Mouse (Mus musculus): ENCODE results near the gene Tmem208.
"Not testable (repeated sequence)": the region's sequence is repeated elsewhere in the genome, so short reads cannot be mapped to it uniquely, and the experiment has no call there.

Gene Tmem208

GRCm38 (mm10) chr8:105326141-105326672 lies at the start of gene Tmem208, which contains the start of gene Lrrc29:
Tmem208 (plus strand) TSS chr8:105326354.
Lrrc29 (minus strand) TSS chr8:105326278.
- DNase-seq (ENCODE audit: low spot score) = peak; percentile 91

GRCm38 (mm10) chr8:105278911-105279334 lies 47.2 kb upstream of the Tmem208 start:
- DNase-seq (ENCODE audit: low spot score) = no peak

GRCm38 (mm10) chr8:105280567-105280966 lies 45.6 kb upstream of the Tmem208 start:
- DNase-seq (ENCODE audit: low spot score) = no peak

DNA sequence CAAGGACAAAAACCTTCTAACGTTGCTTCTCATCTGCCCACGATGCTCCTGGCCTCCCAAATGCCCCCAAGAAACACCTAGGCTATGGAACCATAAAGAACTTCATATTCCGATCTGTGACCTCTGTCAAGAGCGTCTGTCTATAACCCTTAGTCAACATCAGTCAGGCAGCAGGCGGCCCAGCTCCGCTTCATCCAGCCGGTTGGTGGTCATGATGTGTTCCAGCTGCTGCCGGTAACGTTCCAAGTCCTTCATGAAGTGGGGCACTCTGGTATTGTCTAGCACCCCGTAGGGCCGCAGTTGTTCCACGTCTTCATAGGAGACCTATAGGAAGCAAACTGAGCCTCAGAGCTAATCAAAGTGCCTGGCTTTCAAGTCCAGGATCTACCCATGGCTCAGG lies 44.3 kb upstream of the Tmem208 start:
- DNase-seq (ENCODE audit: low spot score) = no peak

GRCm38 (mm10) chr8:105282239-105282638 lies 43.9 kb upstream of the Tmem208 start:
- DNase-seq (ENCODE audit: low spot score) = no peak

DNA sequence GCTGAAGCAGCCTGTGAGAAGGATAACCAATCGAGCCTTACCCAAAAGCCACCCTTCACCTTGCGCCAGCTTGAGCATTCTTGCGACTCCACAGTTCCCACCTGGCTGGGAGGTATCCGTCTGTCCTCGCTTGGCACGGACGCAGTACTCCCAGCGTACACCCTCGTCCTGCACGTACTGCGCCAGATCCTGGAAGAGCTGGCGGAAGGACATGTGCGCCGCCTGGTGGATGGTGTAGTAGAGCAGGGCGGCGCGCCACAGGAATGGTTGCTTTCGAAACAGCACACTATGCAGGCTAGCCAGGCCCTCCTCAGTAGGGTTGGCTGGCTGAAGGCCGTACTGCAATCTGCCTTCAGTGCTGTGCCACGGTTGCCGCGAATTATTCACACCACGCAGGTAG lies 43.1 kb upstream of the Tmem208 start:
- no peak for DNase-seq (ENCODE audit: low spot score)

- no peak for DNase-seq (ENCODE audit: low spot score)
Measured at GRCm38 (mm10) chr8:105285514-105285913, 40.6 kb upstream of the Tmem208 start.

GRCm38 (mm10) chr8:105286907-105287306 lies 39.2 kb upstream of the Tmem208 start:
- no peak for DNase-seq (ENCODE audit: low spot score)

DNA sequence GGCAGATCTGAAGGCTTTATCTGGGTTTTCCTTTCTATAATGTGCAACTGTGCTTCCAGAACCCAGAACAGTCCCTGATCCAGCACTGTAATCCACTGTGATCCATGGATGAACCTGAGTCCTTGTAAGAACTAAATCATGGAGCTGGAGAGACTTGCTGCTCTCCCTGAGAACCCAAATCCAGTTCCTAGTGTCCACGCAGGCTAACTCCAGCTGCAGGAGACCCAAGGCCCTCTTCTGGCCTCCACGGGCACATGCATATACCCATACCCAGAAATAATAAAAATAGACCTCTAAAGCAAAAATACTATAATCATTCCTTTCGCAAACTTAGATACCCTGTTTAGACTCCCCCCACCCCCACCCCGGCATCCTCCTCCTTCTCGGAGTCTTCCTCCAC lies 37.9 kb upstream of the Tmem208 start:
- no peak for DNase-seq (ENCODE audit: low spot score)

- DNase-seq (ENCODE audit: low spot score) = peak; percentile 78
Measured at GRCm38 (mm10) chr8:105288958-105289732, 37.0 kb upstream of the Tmem208 start.

DNA sequence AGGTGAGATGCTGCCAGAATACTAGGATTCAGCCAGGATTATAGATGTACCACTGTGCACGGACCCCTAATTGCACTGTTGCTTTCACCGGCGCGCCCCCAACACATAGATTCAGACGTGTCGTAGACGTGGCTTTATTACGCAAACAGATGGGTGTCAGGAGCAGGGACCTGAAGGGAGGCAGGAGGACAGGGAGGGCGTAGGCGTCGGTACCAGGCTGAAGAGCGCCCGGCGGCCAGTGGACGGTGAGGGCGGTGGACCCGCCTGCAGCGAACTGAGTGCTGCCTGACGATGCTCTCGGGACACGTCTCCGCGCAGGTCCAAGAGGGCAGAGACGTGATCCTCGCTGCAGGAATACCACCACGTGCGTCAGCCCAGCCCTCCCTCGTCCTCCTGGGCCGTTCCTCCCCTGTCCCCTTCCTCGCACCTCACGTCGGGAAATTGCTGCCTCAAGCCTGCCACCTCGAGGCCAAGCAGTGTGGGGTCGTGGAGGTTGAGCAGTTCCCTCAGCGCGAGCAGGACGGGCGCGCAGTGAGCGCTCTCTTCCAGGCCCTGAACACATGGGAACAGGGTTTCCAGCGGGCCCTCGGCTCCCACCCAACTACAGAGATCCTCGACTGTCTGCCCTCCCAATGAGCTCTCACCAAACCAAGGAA lies 36.2 kb upstream of the Tmem208 start, which contains the start of gene 4931428F04Rik:
Gene 4931428F04Rik, minus strand, starts transcription at position 60 of the 656 bp plus-strand sequence.
- DNase-seq (ENCODE audit: low spot score) = no peak

GRCm38 (mm10) chr8:105290554-105291314 lies 35.4 kb upstream of the Tmem208 start:
- peak; percentile 90 for DNase-seq (ENCODE audit: low spot score)

DNA sequence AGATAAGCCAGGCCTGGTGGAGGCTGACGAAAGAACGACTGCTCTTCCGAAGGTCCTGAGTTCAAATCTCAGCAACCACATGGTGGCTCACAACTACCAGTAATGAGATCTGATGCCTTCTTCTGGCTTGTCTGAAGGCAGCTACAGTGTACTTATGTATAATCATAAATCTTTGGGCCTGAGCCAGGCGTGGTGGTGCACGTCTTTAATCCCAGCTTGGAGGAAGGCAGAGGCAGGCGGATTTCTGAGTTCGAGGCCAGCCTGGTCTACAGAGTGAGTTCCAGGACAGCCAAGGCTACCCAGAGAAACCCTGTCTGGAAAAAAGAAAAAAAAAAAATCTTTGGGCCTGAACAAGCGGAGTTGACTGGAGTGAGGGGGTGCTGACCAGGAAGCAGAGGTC lies 34.8 kb upstream of the Tmem208 start:
- DNase-seq (ENCODE audit: low spot score) = not testable (repeated sequence)

GRCm38 (mm10) chr8:105291802-105292201 lies 34.4 kb upstream of the Tmem208 start:
- DNase-seq (ENCODE audit: low spot score) = not testable (repeated sequence)

DNA sequence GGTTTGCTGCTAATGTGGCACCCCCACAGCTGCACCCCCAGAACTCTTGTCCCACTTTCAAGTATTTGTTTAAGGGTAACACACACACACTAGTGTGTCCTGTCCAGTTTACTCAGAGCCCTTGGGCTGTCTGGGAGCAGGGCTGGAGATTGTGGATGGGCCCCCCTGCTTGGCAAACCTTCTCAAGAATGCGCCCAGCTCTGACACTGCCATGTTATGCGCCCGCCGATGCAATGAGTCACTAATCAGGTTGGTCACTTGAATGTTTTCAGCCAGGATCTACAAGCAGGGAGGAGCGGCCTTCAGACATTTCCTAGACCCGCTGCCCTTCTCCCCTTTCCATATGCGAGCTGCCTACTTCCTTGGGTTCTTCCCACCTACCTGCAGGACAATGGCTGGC lies 33.7 kb upstream of the Tmem208 start:
- no peak for DNase-seq (ENCODE audit: low spot score)

GRCm38 (mm10) chr8:105293405-105293804 lies 32.7 kb upstream of the Tmem208 start:
- no peak for DNase-seq (ENCODE audit: low spot score)

- DNase-seq (ENCODE audit: low spot score) = no peak
Measured at GRCm38 (mm10) chr8:105294776-105295175, 31.4 kb upstream of the Tmem208 start.

- DNase-seq (ENCODE audit: low spot score) = no peak
Measured at GRCm38 (mm10) chr8:105295256-105295655, 30.9 kb upstream of the Tmem208 start.

- DNase-seq (ENCODE audit: low spot score) = no peak
Measured at GRCm38 (mm10) chr8:105295895-105296573, 30.1 kb upstream of the Tmem208 start, which contains the start of gene Exoc3l. Exoc3l (minus strand) TSS chr8:105296101.

- DNase-seq (ENCODE audit: low spot score) = peak; percentile 60
Measured at GRCm38 (mm10) chr8:105297511-105298192, 28.5 kb upstream of the Tmem208 start, which contains the start of gene E2f4. E2f4 (plus strand) TSS chr8:105297663.
